ENCODE assay signal across 21 mouse cellular contexts in the genomic region with DNA sequence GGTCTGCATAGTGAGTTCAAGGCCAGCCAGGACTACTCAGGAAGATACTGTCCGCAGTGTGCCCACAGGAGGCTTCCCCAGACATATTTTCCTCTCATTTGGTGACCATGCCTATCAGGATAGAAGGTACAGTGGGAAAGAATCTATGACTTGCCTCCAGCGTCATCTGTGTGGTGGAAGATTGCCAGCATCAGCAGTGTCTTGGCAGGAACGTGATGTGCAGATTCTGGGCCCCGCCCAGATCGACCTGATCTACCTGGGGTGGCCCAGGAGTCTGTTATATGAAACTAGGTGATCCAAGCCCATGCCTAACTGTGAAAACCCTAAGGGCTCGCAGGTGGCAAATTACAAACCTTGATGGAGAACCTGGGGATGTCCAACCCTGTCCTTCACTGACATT. TPM values are rescaled to one million over a fixed set of nuclear protein-coding genes. Genes with fewer than 3 reads are reported as not detected.
DNase-seq lines count a peak whose midpoint lies in the region; TF ChIP-seq lines count a peak whose summit lies in the region.
"Had no signal": no experiment of that assay in that cellular context is flagged by ENCODE, and none has a peak within 500 bp of the region (broad histone marks: within the 10 kb centered on the region; RNA-seq: fewer than 3 reads in every experiment).

No protein-coding gene starts in this region.

- H3K4me3 ChIP-seq in heart, embryonic 10.5 days = no peak overlapping the region
- no peak overlapping the region for H3K4me3 ChIP-seq in left cerebral cortex, adult 2 months
- no peak overlapping the region; the same call in 1 of the 2 replicates for H3K4me3 ChIP-seq in cortical plate, adult 2 months (ENCODE audit: insufficient read depth, low read length)
- H3K4me3 ChIP-seq: embryonic facial prominence, embryonic 15.5 days; erythroblast, embryonic 14.5 days; forebrain, embryonic 10.5 days; heart, adult 2 months; heart, embryonic 13.5 days; intestine, embryonic 15.5 days had no signal

- no peak for TF ChIP-seq CTCF in left cerebral cortex, adult 2 months (IDR thresholded peaks at IDR 0.05)
- TF ChIP-seq CTCF in cortical plate, adult 2 months (IDR thresholded peaks at IDR 0.05; ENCODE audit: extremely low read depth, insufficient read depth, low read length) = no peak

- peaks cover 17% of the 10 kb centered on the region for H3K4me1 ChIP-seq in heart, embryonic 10.5 days
- peaks cover 3% of the 10 kb centered on the region; the same call in 1 of the 2 replicates for H3K4me1 ChIP-seq in cortical plate, adult 2 months (ENCODE audit: control insufficient read depth, insufficient read depth, low read length)
- H3K4me1 ChIP-seq: intestine, embryonic 15.5 days had no signal

- H3K27ac ChIP-seq in heart, embryonic 10.5 days = peak overlapping the region; percentile 56; the same call in 1 of the 2 replicates
- peak overlapping the region; percentile 87 for H3K27ac ChIP-seq in left cerebral cortex, adult 2 months
- 0 out of 2 replicates have a peak overlapping the region, but pooled peaks have one; percentile 13 for H3K27ac ChIP-seq in cortical plate, adult 2 months (ENCODE audit: insufficient read depth, low read length)
- H3K27ac ChIP-seq: forebrain, embryonic 10.5 days; heart, adult 2 months; hindbrain, embryonic 14.5 days; intestine, embryonic 15.5 days had no signal

- DNase-seq in cerebellum, postnatal 14 days = peak; percentile 57 to 69
- DNase-seq in cerebellum, adult 9-10 months = no peak
- no peak for DNase-seq in heart, embryonic 10.5 days (ENCODE audit: low spot score)
- DNase-seq in heart, postnatal 36 days = no peak
- no peak for DNase-seq in left cerebral cortex, adult 2 months (ENCODE audit: extremely low spot score in 1 of 2, low spot score in 2 of 2)
- no peak for DNase-seq in left cerebral cortex, postnatal 14 days (ENCODE audit: low spot score in 2 of 2)
- DNase-seq in retina, embryonic 14.5 days (ENCODE audit: low spot score) = no peak
- DNase-seq: adrenal gland, postnatal 25 days; cerebellum, adult 9-11 months; gastrocnemius, postnatal 10 days; heart, adult 2 months; kidney, adult 18-20 months had no signal

- intact Hi-C loops in heart, postnatal 36 days (cut with DNase I) = no loop called here
- intact Hi-C loops in left cerebral cortex, adult 2 months (cut with DNase I) = no loop called here
- intact Hi-C loops in left cerebral cortex, postnatal 14 days (cut with DNase I) = no loop called here

- no peaks in the 10 kb centered on the region for H3K27me3 ChIP-seq in heart, embryonic 10.5 days (ENCODE audit: insufficient read depth, poor library complexity, severe bottlenecking)
- H3K27me3 ChIP-seq: CH12.LX; embryonic facial prominence, embryonic 15.5 days; heart, embryonic 13.5 days; intestine, embryonic 15.5 days; Patski had no signal

- WGBS in heart, embryonic 10.5 days = 85% methylated on average over 6 of the region's 6 CpGs

- H3K9me3 ChIP-seq in heart, embryonic 10.5 days = no peaks in the 10 kb centered on the region
- H3K9me3 ChIP-seq: embryonic facial prominence, embryonic 15.5 days; forebrain, embryonic 10.5 days; heart, embryonic 13.5 days; intestine, embryonic 15.5 days had no signal

- TF ChIP-seq POLR2A in cortical plate, adult 2 months (IDR thresholded peaks at IDR 0.05; ENCODE audit: extremely low read depth, insufficient read depth, low read length) = no peak

- H3K36me3 ChIP-seq in heart, embryonic 10.5 days = peaks cover 19% of the 10 kb centered on the region

RNA-seq across cellular contexts. Expression of gene Mmgt2, which starts 21.5 kb away (rescaled TPM):
- polyA plus RNA-seq in heart, embryonic 10.5 days (2016; fragmentation: Nextera tagmentation; extraction: Ambion mirVana) = 40.5 and 49.6 TPM in 2 replicates
- 1 to 10 TPM; 5.4 to 9.9 TPM for total RNA-seq in heart, postnatal 36 days (2021)
- total RNA-seq in left cerebral cortex, adult 2 months (2021) = 10 to 100 TPM; 21.5 to 28.4 TPM
- 10 to 100 TPM; 23.4 to 24.2 TPM for total RNA-seq in left cerebral cortex, postnatal 14 days (2021)
- 36.2 and 39.3 TPM in 2 replicates for polyA plus RNA-seq in cortical plate, adult 2 months (2012; rRNA removed)

RNA-seq across cellular contexts. Expression of gene Lrrc75a, which starts 21.7 kb away (rescaled TPM):
- polyA plus RNA-seq in heart, embryonic 10.5 days (2016; fragmentation: Nextera tagmentation; extraction: Ambion mirVana) = 14.9 and 17.2 TPM in 2 replicates
- 1 to 10 TPM; 4.4 to 7.1 TPM for total RNA-seq in heart, postnatal 36 days (2021)
- 10 to 100 TPM; 20.0 to 24.9 TPM for total RNA-seq in left cerebral cortex, adult 2 months (2021)
- 10 to 100 TPM; 16.4 to 16.8 TPM for total RNA-seq in left cerebral cortex, postnatal 14 days (2021)
- 19.7 and 22.1 TPM in 2 replicates for polyA plus RNA-seq in cortical plate, adult 2 months (2012; rRNA removed)

Comparison
In these comparisons a context has a peak if more than half of its experiments do, and no peak if none do; other contexts are left out.
1. DNase-seq: peak in cerebellum, postnatal 14 days (2 of 2); none in cerebellum, adult 9-10 months (single experiment), heart, embryonic 10.5 days (single experiment), heart, postnatal 36 days (0 of 2), left cerebral cortex, adult 2 months (0 of 2), left cerebral cortex, postnatal 14 days (0 of 2) and retina, embryonic 14.5 days (single experiment).
2. H3K27ac ChIP-seq: peak in every context shown above with its lines; median percentile 87 in left cerebral cortex, adult 2 months; 56 in heart, embryonic 10.5 days; 13 in cortical plate, adult 2 months.